Mouse (Mus musculus): ENCODE measurements around the gene Frmd4a. TPM values are rescaled to one million over a fixed set of nuclear protein-coding genes. Genes with fewer than 3 reads are reported as not detected.

Gene Frmd4a
- polyA plus RNA-seq, 1 experiment from 2014 or later = 57.1 TPM

- no peak overlapping the region for H3K27ac ChIP-seq
Observed at GRCm38 (mm10) chr2:4575163-4575562, 557.6 kb downstream of the Frmd4a start.

GRCm38 (mm10) chr2:4575975-4576374, 558.5 kb downstream of the Frmd4a start:
- H3K4me1 ChIP-seq (replicated peaks) = peaks cover 6% of the 10 kb centered on the region; the same call in 1 of the 2 replicates
- 94% methylated on average over 7 of the region's 7 CpGs for WGBS
- ATAC-seq = no peak
- no peaks in the 10 kb centered on the region for H3K27me3 ChIP-seq
- peaks cover 75% of the 10 kb centered on the region for H3K36me3 ChIP-seq
- H3K4me2 ChIP-seq (replicated peaks) = no peak overlapping the region
- H3K9me3 ChIP-seq = no peaks in the 10 kb centered on the region
- H3K27ac ChIP-seq = no peak overlapping the region
- H3K4me3 ChIP-seq (replicated peaks) = no peak overlapping the region
- no peak overlapping the region for H3K9ac ChIP-seq (replicated peaks)

More at GRCm38 (mm10) chr2:4575163-4575562, 557.6 kb downstream of the Frmd4a start:
- Histone ChIP-seq H3K36me3 (peaks cover 74% of the 10 kb centered on the region), H3K27me3 (no peaks in the 10 kb centered on the region), H3K9me3 (no peaks in the 10 kb centered on the region), H3K9ac (replicated peaks) (no peak overlapping the region), H3K4me2 (replicated peaks) (no peak overlapping the region), H3K4me1 (replicated peaks) (peaks cover 6% of the 10 kb centered on the region; the same call in 1 of the 2 replicates), H3K4me3 (replicated peaks) (no peak overlapping the region)
- 52% methylated on average over 2 of the region's 2 CpGs for WGBS
- ATAC-seq = no peak

GRCm38 (mm10) chr2:4578291-4578690, 560.8 kb downstream of the Frmd4a start:
- ATAC-seq = no peak
- WGBS = 87% methylated on average over 5 of the region's 5 CpGs
- Histone ChIP-seq H3K27ac (no peak overlapping the region), H3K36me3 (peaks cover 67% of the 10 kb centered on the region), H3K9ac (replicated peaks) (no peak overlapping the region), H3K27me3 (no peaks in the 10 kb centered on the region), H3K4me1 (replicated peaks) (peaks cover 6% of the 10 kb centered on the region; the same call in 1 of the 2 replicates), H3K9me3 (no peaks in the 10 kb centered on the region), H3K4me2 (replicated peaks) (no peak overlapping the region), H3K4me3 (replicated peaks) (no peak overlapping the region)

DNA sequence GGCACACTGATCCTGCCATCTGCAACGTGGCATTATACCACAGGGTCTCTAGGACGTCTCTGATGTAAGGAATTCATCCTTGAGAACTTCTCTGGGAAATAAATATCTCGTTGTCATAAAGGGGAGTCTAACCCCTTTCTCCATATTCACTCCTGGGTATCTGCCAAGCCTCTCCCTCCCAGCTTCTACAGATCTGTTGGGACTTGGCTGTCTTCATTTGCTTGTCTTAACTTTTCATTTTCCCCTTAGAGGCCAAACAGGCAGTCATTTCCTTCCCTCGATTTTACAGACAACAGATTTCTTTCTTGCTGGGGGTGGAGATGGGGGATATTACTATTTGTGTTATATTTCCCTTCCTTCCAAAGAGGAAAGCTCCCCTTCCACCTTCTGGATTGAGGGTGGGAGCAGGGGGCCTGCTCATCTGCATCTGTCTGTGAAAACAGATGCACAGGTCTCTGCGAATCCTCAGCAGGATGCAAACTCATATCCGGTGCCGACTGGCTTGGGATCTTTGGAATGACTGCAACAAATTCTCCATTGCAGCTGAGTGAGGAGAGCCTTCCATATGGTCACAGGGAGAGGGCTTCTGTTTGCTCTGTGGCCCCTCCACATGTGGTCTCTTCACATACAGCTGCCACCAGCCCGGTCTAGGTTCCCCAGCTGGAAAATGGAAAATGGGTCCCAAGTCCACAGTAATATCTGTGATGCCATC, 562.0 kb downstream of the Frmd4a start:
- WGBS = 87% methylated on average over 8 of the region's 8 CpGs

DNA sequence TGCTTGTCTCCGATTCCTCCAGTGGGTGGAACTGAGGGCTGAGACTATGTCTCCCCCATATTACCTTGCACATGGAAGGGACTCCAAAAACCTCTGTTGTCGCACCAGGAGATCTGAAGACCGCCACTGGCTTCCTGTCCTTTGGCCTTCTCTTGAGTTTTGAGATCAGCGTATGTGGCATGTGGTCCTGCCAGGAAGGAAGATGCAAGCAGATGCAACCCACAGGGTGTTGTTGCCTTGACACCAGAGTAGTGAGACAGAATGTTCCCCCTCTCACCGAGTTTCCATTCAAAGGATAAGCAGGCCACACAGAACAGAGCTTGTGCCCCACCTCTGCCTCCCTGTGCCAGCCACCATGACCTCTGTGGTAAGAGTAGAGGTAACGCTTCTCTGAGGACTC, 563.1 kb downstream of the Frmd4a start:
- Histone ChIP-seq H3K9me3 (no peaks in the 10 kb centered on the region), H3K27me3 (no peaks in the 10 kb centered on the region), H3K27ac (0 out of 2 replicates have a peak overlapping the region, but pooled peaks have one; percentile 32), H3K4me3 (replicated peaks) (no peak overlapping the region), H3K4me2 (replicated peaks) (no peak overlapping the region), H3K4me1 (replicated peaks) (peaks cover 6% of the 10 kb centered on the region; the same call in 1 of the 2 replicates), H3K36me3 (peaks cover 45% of the 10 kb centered on the region), H3K9ac (replicated peaks) (no peak overlapping the region)
- ATAC-seq = no peak
- WGBS = 79% methylated on average over 6 of the region's 6 CpGs

More for the DNA sequence above, 562.0 kb downstream of the Frmd4a start:
- Histone ChIP-seq H3K27ac (no peak overlapping the region), H3K27me3 (no peaks in the 10 kb centered on the region), H3K4me3 (replicated peaks) (no peak overlapping the region), H3K4me1 (replicated peaks) (peaks cover 6% of the 10 kb centered on the region; the same call in 1 of the 2 replicates), H3K36me3 (peaks cover 55% of the 10 kb centered on the region), H3K9me3 (no peaks in the 10 kb centered on the region), H3K9ac (replicated peaks) (no peak overlapping the region), H3K4me2 (replicated peaks) (no peak overlapping the region)
- no peak for ATAC-seq

DNA sequence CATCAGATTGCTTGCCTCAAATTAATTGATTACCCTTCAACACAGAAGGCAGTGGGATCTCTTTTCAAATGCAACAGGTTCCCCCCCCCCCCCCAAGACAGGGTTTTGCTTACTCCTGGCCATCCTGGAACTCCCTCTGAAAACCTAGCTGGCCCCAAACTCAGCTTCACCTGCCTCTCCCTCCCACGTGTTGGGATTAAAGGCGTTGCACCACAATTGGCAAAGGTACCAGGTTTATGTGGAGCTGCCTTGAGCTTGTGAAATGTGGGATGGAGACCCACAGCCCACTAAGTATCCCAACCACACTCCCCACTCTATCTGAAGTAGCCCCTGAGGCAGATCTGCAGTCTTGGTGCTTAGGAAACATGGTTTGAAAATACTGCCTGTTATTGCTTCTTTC, 565.4 kb downstream of the Frmd4a start:
- Histone ChIP-seq H3K4me3 (replicated peaks) (no peak overlapping the region), H3K36me3 (peaks cover 51% of the 10 kb centered on the region), H3K27me3 (no peaks in the 10 kb centered on the region), H3K9me3 (no peaks in the 10 kb centered on the region), H3K27ac (no peak overlapping the region), H3K9ac (replicated peaks) (no peak overlapping the region), H3K4me1 (replicated peaks) (no peaks in the 10 kb centered on the region; the same call in 1 of the 2 replicates), H3K4me2 (replicated peaks) (no peak overlapping the region)
- 82% methylated on average over 2 of the region's 2 CpGs for WGBS
- no peak for ATAC-seq

GRCm38 (mm10) chr2:4584252-4584651, 566.7 kb downstream of the Frmd4a start:
- no peak for ATAC-seq

DNA sequence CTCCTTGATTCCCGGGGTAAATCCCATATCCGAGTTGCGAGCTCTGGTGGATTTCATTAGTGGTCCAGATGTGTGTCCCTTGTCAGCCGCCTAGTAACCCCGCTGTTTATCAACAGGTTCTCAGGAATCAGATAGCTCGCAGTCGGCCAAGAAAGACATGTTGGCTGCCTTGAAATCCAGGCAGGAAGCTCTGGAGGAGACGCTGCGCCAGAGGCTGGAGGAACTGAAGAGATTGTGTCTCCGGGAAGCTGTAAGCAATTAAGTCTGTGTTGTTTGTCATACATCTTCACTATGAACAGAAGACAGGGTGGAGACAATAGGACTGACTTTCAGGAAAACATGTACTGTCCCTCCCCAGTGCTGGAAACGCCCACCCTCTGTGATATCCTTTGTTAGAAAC, 568.7 kb downstream of the Frmd4a start:
- H3K27me3 ChIP-seq = no peaks in the 10 kb centered on the region
- H3K36me3 ChIP-seq = peaks cover 55% of the 10 kb centered on the region
- no peak overlapping the region for H3K4me2 ChIP-seq (replicated peaks)
- H3K9ac ChIP-seq (replicated peaks) = no peak overlapping the region
- peak overlapping the region; percentile 17; the same call in 1 of the 2 replicates for H3K27ac ChIP-seq
- 78% methylated on average over 11 of the region's 11 CpGs for WGBS
- H3K4me1 ChIP-seq (replicated peaks) = no peaks in the 10 kb centered on the region; the same call in 1 of the 2 replicates
- H3K9me3 ChIP-seq = no peaks in the 10 kb centered on the region
- ATAC-seq = no peak
- H3K4me3 ChIP-seq (replicated peaks) = no peak overlapping the region

More at GRCm38 (mm10) chr2:4584252-4584651, 566.7 kb downstream of the Frmd4a start:
- Histone ChIP-seq H3K9ac (replicated peaks) (no peak overlapping the region), H3K4me2 (replicated peaks) (no peak overlapping the region), H3K9me3 (no peaks in the 10 kb centered on the region), H3K4me3 (replicated peaks) (no peak overlapping the region), H3K27ac (no peak overlapping the region), H3K36me3 (peaks cover 55% of the 10 kb centered on the region), H3K4me1 (replicated peaks) (no peaks in the 10 kb centered on the region; the same call in 1 of the 2 replicates), H3K27me3 (no peaks in the 10 kb centered on the region)
- WGBS = 89% methylated on average over 5 of the region's 5 CpGs

DNA sequence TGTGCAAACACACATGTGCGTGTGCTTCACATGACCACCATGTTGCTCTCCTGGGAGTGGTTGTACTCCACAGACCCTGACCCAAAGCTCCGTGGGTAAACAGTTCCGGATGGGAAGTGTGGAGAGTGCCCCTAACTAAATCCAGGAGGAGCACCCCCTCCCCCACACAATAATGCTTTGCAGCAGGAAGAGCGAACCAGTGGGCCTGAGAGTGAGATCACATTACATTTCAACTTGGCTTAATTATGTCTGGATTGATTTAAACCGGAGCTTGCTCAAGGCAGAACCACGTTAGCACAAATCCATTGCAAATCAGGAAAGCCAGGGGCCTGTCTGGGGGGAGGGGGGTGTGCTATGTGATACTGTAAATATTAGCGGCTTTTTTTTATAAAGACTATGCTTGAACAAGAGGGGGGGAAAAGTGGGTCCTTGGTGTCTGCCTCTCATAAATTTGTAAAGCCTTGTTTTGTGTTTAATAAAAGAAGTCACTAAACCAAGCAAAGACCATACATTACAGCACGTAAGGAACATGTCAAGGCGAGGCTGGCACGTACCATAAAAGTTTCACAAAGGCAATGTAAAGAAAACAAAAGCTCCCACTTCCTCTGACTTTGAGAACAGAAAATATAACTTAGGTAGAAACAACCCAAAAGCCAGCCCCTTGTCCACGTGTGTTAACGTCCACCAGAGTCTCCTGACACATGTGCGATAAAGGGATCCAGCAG, 570.3 kb downstream of the Frmd4a start:
- Histone ChIP-seq H3K27me3 (no peaks in the 10 kb centered on the region), H3K27ac (0 out of 2 replicates have a peak overlapping the region, but pooled peaks have one; percentile 39), H3K9me3 (no peaks in the 10 kb centered on the region), H3K4me3 (replicated peaks) (no peak overlapping the region), H3K36me3 (peaks cover 68% of the 10 kb centered on the region), H3K4me1 (replicated peaks) (no peaks in the 10 kb centered on the region; the same call in 1 of the 2 replicates), H3K9ac (replicated peaks) (no peak overlapping the region), H3K4me2 (replicated peaks) (no peak overlapping the region)
- WGBS = 74% methylated on average over 13 of the region's 13 CpGs
- no peak for ATAC-seq

GRCm38 (mm10) chr2:4591647-4592046, 574.1 kb downstream of the Frmd4a start:
- H3K4me3 ChIP-seq (replicated peaks) = no peak overlapping the region

GRCm38 (mm10) chr2:4592666-4593065, 575.1 kb downstream of the Frmd4a start:
- Histone ChIP-seq H3K4me3 (replicated peaks) (no peak overlapping the region), H3K9ac (replicated peaks) (no peak overlapping the region), H3K4me1 (replicated peaks) (no peaks in the 10 kb centered on the region; the same call in 1 of the 2 replicates), H3K36me3 (peaks cover 93% of the 10 kb centered on the region), H3K27me3 (no peaks in the 10 kb centered on the region), H3K27ac (no peak overlapping the region), H3K4me2 (replicated peaks) (no peak overlapping the region), H3K9me3 (no peaks in the 10 kb centered on the region)
- 96% methylated on average over 7 of the region's 7 CpGs for WGBS
- ATAC-seq = no peak

More at GRCm38 (mm10) chr2:4591647-4592046, 574.1 kb downstream of the Frmd4a start:
- peaks cover 93% of the 10 kb centered on the region for H3K36me3 ChIP-seq
- H3K27ac ChIP-seq = no peak overlapping the region
- WGBS = 88% methylated on average over 3 of the region's 3 CpGs
- no peak overlapping the region for H3K9ac ChIP-seq (replicated peaks)
- no peaks in the 10 kb centered on the region; the same call in 1 of the 2 replicates for H3K4me1 ChIP-seq (replicated peaks)
- H3K4me2 ChIP-seq (replicated peaks) = no peak overlapping the region
- no peak for ATAC-seq
- H3K9me3 ChIP-seq = no peaks in the 10 kb centered on the region
- H3K27me3 ChIP-seq = no peaks in the 10 kb centered on the region

DNA sequence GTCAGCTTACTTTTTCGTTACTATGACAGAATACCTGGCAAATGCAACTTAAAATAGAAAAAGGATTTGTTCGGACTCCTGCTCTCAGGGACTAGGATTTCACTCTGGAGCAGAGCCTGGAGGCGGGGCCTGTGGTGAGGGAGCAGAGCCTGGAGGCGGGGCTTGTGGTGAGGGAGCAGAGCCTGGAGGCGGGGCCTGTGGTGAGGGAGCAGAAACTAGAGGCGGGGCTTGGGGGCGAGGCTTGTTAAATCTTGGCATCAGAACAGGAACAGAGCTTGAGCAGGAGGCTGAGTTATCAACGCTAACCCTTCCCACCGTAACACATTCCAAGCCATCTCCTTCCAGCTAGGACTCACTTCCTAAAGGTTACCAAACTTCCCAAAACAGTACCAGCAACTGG, 575.9 kb downstream of the Frmd4a start:
- peaks cover 92% of the 10 kb centered on the region for H3K36me3 ChIP-seq
- no peak overlapping the region for H3K4me2 ChIP-seq (replicated peaks)
- H3K4me1 ChIP-seq (replicated peaks) = no peaks in the 10 kb centered on the region
- H3K9ac ChIP-seq (replicated peaks) = no peak overlapping the region
- H3K4me3 ChIP-seq (replicated peaks) = no peak overlapping the region
- no peaks in the 10 kb centered on the region for H3K9me3 ChIP-seq
- 41% methylated on average over 9 of the region's 9 CpGs for WGBS
- ATAC-seq = peak; percentile 43; the same call in 1 of the 2 replicates
- H3K27ac ChIP-seq = no peak overlapping the region
- H3K27me3 ChIP-seq = no peaks in the 10 kb centered on the region

Data from midbrain, embryonic 13.5 days (tissue).